Comparison of ENCODE assay signal across 25 mouse cellular contexts in the genomic region with DNA sequence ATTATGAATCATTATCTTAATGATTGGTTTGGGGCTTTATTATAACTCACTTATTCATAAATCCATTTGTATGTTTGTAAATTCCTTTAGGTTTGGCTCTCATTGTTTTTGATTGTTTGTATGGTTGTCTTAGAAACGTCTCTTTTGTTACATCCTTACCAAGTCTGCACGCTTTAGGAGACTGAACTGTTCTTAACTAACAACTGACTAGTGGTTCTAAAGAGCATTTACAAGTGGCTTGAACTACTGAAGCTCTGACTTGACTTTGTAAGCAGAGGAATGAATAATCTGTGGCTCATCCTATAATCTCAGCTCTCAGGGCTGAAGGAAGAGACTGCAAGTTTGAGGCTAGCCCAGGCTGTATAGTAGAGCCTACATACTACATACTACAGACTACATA. TPM values are rescaled to one million over a fixed set of nuclear protein-coding genes. Genes with fewer than 3 reads are reported as not detected.
DNase-seq lines count a peak whose midpoint lies in the region; ATAC-seq lines count a peak whose summit lies in the region.
"Had no signal": no experiment of that assay in that cellular context is flagged by ENCODE, and none has a peak within 500 bp of the region (broad histone marks: within the 10 kb centered on the region; RNA-seq: fewer than 3 reads in every experiment).

No protein-coding gene starts in this region.

- no peaks in the 10 kb centered on the region for H3K36me3 ChIP-seq in hindbrain, embryonic 11.5 days (ENCODE audit: control insufficient read depth, insufficient read depth, low read length)
- H3K36me3 ChIP-seq in heart, embryonic 10.5 days: peaks cover 29% of the 10 kb centered on the region
- no peaks in the 10 kb centered on the region; the same call in 1 of the 2 replicates for H3K36me3 ChIP-seq in forebrain, embryonic 11.5 days (ENCODE audit: control insufficient read depth, insufficient read depth, low read length)

- ATAC-seq in hindbrain, embryonic 11.5 days (ENCODE audit: low FRiP score): no peak
- no peak for ATAC-seq in forebrain, embryonic 11.5 days (replicated peaks; ENCODE audit: low FRiP score)
- ATAC-seq: activated CD4-positive, CD25-positive, alpha-beta regulatory T cell, adult 4 months; CD4-positive, CD25-positive, alpha-beta regulatory T cell, adult 4 months; Patski had no signal

- 94% methylated on average over 2 of the region's 2 CpGs for WGBS in hindbrain, embryonic 11.5 days
- WGBS in heart, embryonic 10.5 days: 87% methylated on average over 2 of the region's 2 CpGs
- 94% methylated on average over 2 of the region's 2 CpGs for WGBS in forebrain, embryonic 11.5 days

- no peaks in the 10 kb centered on the region for H3K27me3 ChIP-seq in hindbrain, embryonic 11.5 days (ENCODE audit: control insufficient read depth, insufficient read depth, low read length)
- H3K27me3 ChIP-seq in heart, embryonic 10.5 days (ENCODE audit: insufficient read depth, poor library complexity, severe bottlenecking): no peaks in the 10 kb centered on the region
- no peaks in the 10 kb centered on the region for H3K27me3 ChIP-seq in forebrain, embryonic 11.5 days (ENCODE audit: control insufficient read depth, insufficient read depth, low read length)
- H3K27me3 ChIP-seq: CH12.LX, Patski had no signal

- no peak overlapping the region for H3K4me2 ChIP-seq in hindbrain, embryonic 11.5 days (replicated peaks; ENCODE audit: low read depth, low read length)
- no peak overlapping the region for H3K4me2 ChIP-seq in forebrain, embryonic 11.5 days (ENCODE audit: low read depth, low read length, severe bottlenecking)

- DNase-seq in CD4-positive helper T cell, adult 2 months (ENCODE audit: low read depth, low spot score): peak; percentile 45
- DNase-seq in ES-CJ7 (ENCODE audit: low read depth, low spot score) (peak; percentile 30), R1 (ENCODE audit: low read depth, low spot score) (peak; percentile 54)
- peak; percentile 60 for DNase-seq in naive thymus-derived CD4-positive, alpha-beta T cell, adult 2 months (ENCODE audit: low read depth)
- no peak for DNase-seq in hindbrain, embryonic 11.5 days (ENCODE audit: low spot score)
- no peak for DNase-seq in heart, embryonic 10.5 days (ENCODE audit: low spot score)
- DNase-seq in cerebellum, postnatal 14 days: no peak
- DNase-seq in forebrain, embryonic 11.5 days (ENCODE audit: low spot score): no peak
- DNase-seq: adrenal gland, adult 2 months; adrenal gland, adult 8-10 months; adrenal gland, postnatal 10 days; adrenal gland, postnatal 14 days; adrenal gland, postnatal 25 days; adrenal gland, postnatal 36 days; B cell, adult 2 months; cerebellum, adult 11 months; cerebellum, adult 11-12 months; cerebellum, adult 18-20 months; cerebellum, adult 2 months; cerebellum, adult 8-10 months had no signal

- H3K4me1 ChIP-seq in hindbrain, embryonic 11.5 days (replicated peaks; ENCODE audit: control insufficient read depth, insufficient read depth, low read length): peaks cover 3% of the 10 kb centered on the region; the same call in 1 of the 2 replicates
- peaks cover 11% of the 10 kb centered on the region for H3K4me1 ChIP-seq in heart, embryonic 10.5 days
- H3K4me1 ChIP-seq in forebrain, embryonic 11.5 days (replicated peaks; ENCODE audit: control insufficient read depth, insufficient read depth, low read length): peaks cover 7% of the 10 kb centered on the region; the same call in 1 of the 2 replicates

- no peak overlapping the region for H3K9ac ChIP-seq in hindbrain, embryonic 11.5 days (ENCODE audit: low read depth, low read length)
- H3K9ac ChIP-seq in forebrain, embryonic 11.5 days (ENCODE audit: low read length): no peak overlapping the region

- no peak overlapping the region for H3K27ac ChIP-seq in hindbrain, embryonic 11.5 days (ENCODE audit: low read depth, low read length)
- H3K27ac ChIP-seq in heart, embryonic 10.5 days: no peak overlapping the region
- no peak overlapping the region for H3K27ac ChIP-seq in forebrain, embryonic 11.5 days (ENCODE audit: low read depth, low read length)

- H3K4me3 ChIP-seq in hindbrain, embryonic 11.5 days (ENCODE audit: low read depth, low read length): no peak overlapping the region
- no peak overlapping the region for H3K4me3 ChIP-seq in heart, embryonic 10.5 days
- H3K4me3 ChIP-seq in forebrain, embryonic 11.5 days (ENCODE audit: low read depth, low read length): no peak overlapping the region

- no peaks in the 10 kb centered on the region for H3K9me3 ChIP-seq in hindbrain, embryonic 11.5 days (ENCODE audit: control insufficient read depth, low read length)
- H3K9me3 ChIP-seq in heart, embryonic 10.5 days: no peaks in the 10 kb centered on the region
- H3K9me3 ChIP-seq in forebrain, embryonic 11.5 days (ENCODE audit: control insufficient read depth, low read length): no peaks in the 10 kb centered on the region
- H3K9me3 ChIP-seq: G1E had no signal

RNA-seq across cellular contexts. Expression of gene Sugt1, which starts 4.1 kb away (rescaled TPM):
- polyA plus RNA-seq in hindbrain, embryonic 11.5 days (2014; fragmentation: Nextera tagmentation; extraction: Ambion mirVana): 165 and 166 TPM in 2 replicates
- polyA plus RNA-seq in heart, embryonic 10.5 days (2016; fragmentation: Nextera tagmentation; extraction: Ambion mirVana): 106 and 123 TPM in 2 replicates
- 149 and 150 TPM in 2 replicates for polyA plus RNA-seq in forebrain, embryonic 11.5 days (2014; fragmentation: Nextera tagmentation; extraction: Ambion mirVana)

Comparison
In these comparisons a context has a peak if more than half of its experiments do, and no peak if none do; other contexts are left out.
1. DNase-seq: peak in CD4-positive helper T cell, adult 2 months (single experiment), ES-CJ7 (single experiment), R1 (single experiment) and naive thymus-derived CD4-positive, alpha-beta T cell, adult 2 months (single experiment); none in hindbrain, embryonic 11.5 days (single experiment), heart, embryonic 10.5 days (single experiment), cerebellum, postnatal 14 days (0 of 2) and forebrain, embryonic 11.5 days (single experiment).